Mouse (Mus musculus) bone marrow, adult 2 months (tissue): ENCODE results near the gene Bard1.

Source experiments
- CTCF ChIP-seq: fragments of 200-500 bp; IDR thresholded peaks from 2 replicates; pipeline ENCODE4 v1.5.1; 2011; ENCODE audit warnings: low read length, control low read depth; ENCODE audit not compliant: control insufficient read depth, insufficient read depth
- POLR2A ChIP-seq: fragments of 200-500 bp; IDR thresholded peaks from 2 replicates; pipeline ENCODE4 v1.6.1; 2011; ENCODE audit warnings: low read depth, mild to moderate bottlenecking, control low read depth, low read length, borderline replicate concordance; ENCODE audit not compliant: control insufficient read depth

DNA sequence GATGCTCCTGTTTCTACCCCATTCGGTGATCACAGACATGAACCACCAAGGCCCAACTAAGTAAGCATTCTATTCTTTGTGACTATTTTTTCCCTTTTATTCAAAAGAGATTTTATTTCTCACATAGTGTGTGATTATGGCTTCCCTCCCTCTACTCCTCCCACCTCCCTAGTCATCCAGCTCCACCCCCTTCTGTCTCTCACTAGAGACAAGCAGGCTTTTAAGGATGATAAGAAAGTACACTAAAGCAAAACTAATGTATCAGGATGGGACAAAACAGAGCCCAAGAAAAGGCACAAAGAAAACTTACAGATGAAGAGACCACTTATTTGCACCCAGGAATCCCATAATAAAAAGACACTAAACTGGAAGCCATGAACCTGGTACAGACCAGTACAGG is 6.9 kb downstream of the Bard1 start:
- TF ChIP-seq CTCF (no peak), POLR2A (no peak)
